Mouse (Mus musculus): Measurements from ENCODE around the gene Rpl35. TPM values are rescaled to one million over a fixed set of nuclear protein-coding genes. Genes with fewer than 3 reads are reported as not detected.

Gene Rpl35
- 82.4 and 110 TPM in 2 replicates for total RNA-seq (2014; rRNA removed)
- 566 and 596 TPM in 2 replicates for polyA plus RNA-seq (2015; fragmentation: Nextera tagmentation; extraction: Ambion mirVana)

- DNase-seq (ENCODE audit: low spot score) (no peak), ATAC-seq (ENCODE audit: low FRiP score) (no peak)
- Histone ChIP-seq H3K4me1 (ENCODE audit: insufficient read depth, low read length) (peaks cover 15% of the 10 kb centered on the region), H3K36me3 (ENCODE audit: insufficient read depth, low read length) (peaks cover 14% of the 10 kb centered on the region), H3K27me3 (ENCODE audit: insufficient read depth, low read length) (no peaks in the 10 kb centered on the region), H3K27ac (ENCODE audit: low read depth, low read length) (peak within 1 kb of the TSS; percentile 87), H3K4me2 (ENCODE audit: low read depth, low read length, poor library complexity, severe bottlenecking) (peak within 1 kb of the TSS; percentile 69), H3K9me3 (ENCODE audit: low read length) (no peaks in the 10 kb centered on the region), H3K9ac (replicated peaks; ENCODE audit: low read length, poor library complexity, severe bottlenecking) (peak within 1 kb of the TSS; percentile 59), H3K4me3 (ENCODE audit: low read depth, low read length) (peak within 1 kb of the TSS; percentile 56)
- peak; percentile 54 for TF ChIP-seq CTCF (IDR thresholded peaks at IDR 0.05)
- 14% methylated on average over 15 of the region's 15 CpGs for WGBS
These were observed at the start of gene Rpl35 for GRCm38 (mm10) chr2:39005574-39006079. Rpl35 (minus strand) TSS chr2:39005624.

GRCm38 (mm10) chr2:39048515-39048914 is 43.1 kb upstream of the Rpl35 start:
- no peak for ATAC-seq (ENCODE audit: low FRiP score)
- no peaks in the 10 kb centered on the region for H3K27me3 ChIP-seq (ENCODE audit: insufficient read depth, low read length)
- H3K9me3 ChIP-seq (ENCODE audit: low read length) = no peaks in the 10 kb centered on the region
- DNase-seq (ENCODE audit: low spot score) = no peak
- 98% methylated on average over 1 of the region's 1 CpGs for WGBS
- peaks cover 51% of the 10 kb centered on the region for H3K36me3 ChIP-seq (ENCODE audit: insufficient read depth, low read length)
- no peak overlapping the region for H3K9ac ChIP-seq (replicated peaks; ENCODE audit: low read length, poor library complexity, severe bottlenecking)
- H3K27ac ChIP-seq (ENCODE audit: low read depth, low read length) = no peak overlapping the region
- TF ChIP-seq CTCF (IDR thresholded peaks at IDR 0.05) = no peak
- H3K4me3 ChIP-seq (ENCODE audit: low read depth, low read length) = no peak overlapping the region
- H3K4me1 ChIP-seq (ENCODE audit: insufficient read depth, low read length) = no peaks in the 10 kb centered on the region
- H3K4me2 ChIP-seq (ENCODE audit: low read depth, low read length, poor library complexity, severe bottlenecking) = no peak overlapping the region

GRCm38 (mm10) chr2:39040215-39040614 is 34.8 kb upstream of the Rpl35 start:
- Histone ChIP-seq H3K27ac (ENCODE audit: low read depth, low read length) (no peak overlapping the region), H3K4me2 (ENCODE audit: low read depth, low read length, poor library complexity, severe bottlenecking) (no peak overlapping the region), H3K4me3 (ENCODE audit: low read depth, low read length) (no peak overlapping the region), H3K27me3 (ENCODE audit: insufficient read depth, low read length) (no peaks in the 10 kb centered on the region), H3K9ac (replicated peaks; ENCODE audit: low read length, poor library complexity, severe bottlenecking) (no peak overlapping the region), H3K36me3 (ENCODE audit: insufficient read depth, low read length) (peaks cover 47% of the 10 kb centered on the region), H3K9me3 (ENCODE audit: low read length) (no peaks in the 10 kb centered on the region), H3K4me1 (ENCODE audit: insufficient read depth, low read length) (no peaks in the 10 kb centered on the region)
- 97% methylated on average over 1 of the region's 1 CpGs for WGBS
- no peak for TF ChIP-seq CTCF (IDR thresholded peaks at IDR 0.05)
- ATAC-seq (ENCODE audit: low FRiP score) = no peak
- DNase-seq (ENCODE audit: low spot score) = no peak

GRCm38 (mm10) chr2:39031611-39032010 is 26.2 kb upstream of the Rpl35 start:
- WGBS = 91% methylated on average over 1 of the region's 1 CpGs
- Histone ChIP-seq H3K36me3 (ENCODE audit: insufficient read depth, low read length) (peaks cover 61% of the 10 kb centered on the region), H3K4me3 (ENCODE audit: low read depth, low read length) (no peak overlapping the region), H3K4me1 (ENCODE audit: insufficient read depth, low read length) (no peaks in the 10 kb centered on the region), H3K27ac (ENCODE audit: low read depth, low read length) (no peak overlapping the region), H3K9me3 (ENCODE audit: low read length) (no peaks in the 10 kb centered on the region), H3K4me2 (ENCODE audit: low read depth, low read length, poor library complexity, severe bottlenecking) (no peak overlapping the region), H3K27me3 (ENCODE audit: insufficient read depth, low read length) (no peaks in the 10 kb centered on the region), H3K9ac (replicated peaks; ENCODE audit: low read length, poor library complexity, severe bottlenecking) (no peak overlapping the region)
- DNase-seq (ENCODE audit: low spot score) (no peak), ATAC-seq (ENCODE audit: low FRiP score) (no peak)
- no peak for TF ChIP-seq CTCF (IDR thresholded peaks at IDR 0.05)

GRCm38 (mm10) chr2:39020004-39020403 is 14.6 kb upstream of the Rpl35 start:
- Histone ChIP-seq H3K9me3 (ENCODE audit: low read length) (no peaks in the 10 kb centered on the region), H3K36me3 (ENCODE audit: insufficient read depth, low read length) (peaks cover 65% of the 10 kb centered on the region), H3K4me2 (ENCODE audit: low read depth, low read length, poor library complexity, severe bottlenecking) (no peak overlapping the region), H3K4me1 (ENCODE audit: insufficient read depth, low read length) (no peaks in the 10 kb centered on the region), H3K4me3 (ENCODE audit: low read depth, low read length) (no peak overlapping the region), H3K27ac (ENCODE audit: low read depth, low read length) (no peak overlapping the region), H3K27me3 (ENCODE audit: insufficient read depth, low read length) (no peaks in the 10 kb centered on the region), H3K9ac (replicated peaks; ENCODE audit: low read length, poor library complexity, severe bottlenecking) (no peak overlapping the region)
- TF ChIP-seq CTCF (IDR thresholded peaks at IDR 0.05) = no peak
- WGBS = 94% methylated on average over 1 of the region's 1 CpGs
- ATAC-seq (ENCODE audit: low FRiP score) = no peak
- no peak for DNase-seq (ENCODE audit: low spot score)

- ATAC-seq (ENCODE audit: low FRiP score) = no peak
- 85% methylated on average over 3 of the region's 3 CpGs for WGBS
These were observed 11.2 kb upstream of the Rpl35 start for GRCm38 (mm10) chr2:39016581-39016980.

More at GRCm38 (mm10) chr2:39016581-39016980, 11.2 kb upstream of the Rpl35 start:
- H3K9ac ChIP-seq (replicated peaks; ENCODE audit: low read length, poor library complexity, severe bottlenecking) = no peak overlapping the region
- H3K27ac ChIP-seq (ENCODE audit: low read depth, low read length) = no peak overlapping the region
- H3K4me2 ChIP-seq (ENCODE audit: low read depth, low read length, poor library complexity, severe bottlenecking) = no peak overlapping the region
- no peaks in the 10 kb centered on the region for H3K9me3 ChIP-seq (ENCODE audit: low read length)
- DNase-seq (ENCODE audit: low spot score) = no peak
- no peak overlapping the region for H3K4me3 ChIP-seq (ENCODE audit: low read depth, low read length)
- TF ChIP-seq CTCF (IDR thresholded peaks at IDR 0.05) = no peak
- peaks cover 56% of the 10 kb centered on the region for H3K36me3 ChIP-seq (ENCODE audit: insufficient read depth, low read length)
- H3K27me3 ChIP-seq (ENCODE audit: insufficient read depth, low read length) = no peaks in the 10 kb centered on the region
- no peaks in the 10 kb centered on the region for H3K4me1 ChIP-seq (ENCODE audit: insufficient read depth, low read length)
